Mouse (Mus musculus): Measurements from ENCODE around the gene Efcab5.
"Not testable (repeated sequence)": the region's sequence is repeated elsewhere in the genome, so short reads cannot be mapped to it uniquely, and the experiment has no call there.

Efcab5 gene

DNA sequence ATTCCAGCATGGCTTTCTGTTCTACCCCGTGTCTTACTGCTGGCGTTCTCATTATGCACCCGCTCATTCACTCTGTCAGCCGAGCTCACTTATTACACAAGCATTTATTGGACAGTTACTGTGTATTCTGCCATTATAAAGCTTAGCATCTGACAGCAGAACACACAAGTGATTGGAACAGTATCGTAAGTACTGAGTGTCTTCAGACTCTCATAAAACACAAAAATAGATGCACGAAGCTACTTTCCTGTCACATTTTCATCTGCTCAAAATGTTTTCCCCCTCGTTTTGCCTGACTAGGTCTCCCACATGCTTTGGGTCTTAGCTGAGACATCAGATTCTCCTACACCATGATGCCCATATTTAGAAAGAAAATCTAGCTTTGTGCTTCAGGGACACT is 14.2 kb downstream of the Efcab5 start:
- no peak for DNase-seq

DNA sequence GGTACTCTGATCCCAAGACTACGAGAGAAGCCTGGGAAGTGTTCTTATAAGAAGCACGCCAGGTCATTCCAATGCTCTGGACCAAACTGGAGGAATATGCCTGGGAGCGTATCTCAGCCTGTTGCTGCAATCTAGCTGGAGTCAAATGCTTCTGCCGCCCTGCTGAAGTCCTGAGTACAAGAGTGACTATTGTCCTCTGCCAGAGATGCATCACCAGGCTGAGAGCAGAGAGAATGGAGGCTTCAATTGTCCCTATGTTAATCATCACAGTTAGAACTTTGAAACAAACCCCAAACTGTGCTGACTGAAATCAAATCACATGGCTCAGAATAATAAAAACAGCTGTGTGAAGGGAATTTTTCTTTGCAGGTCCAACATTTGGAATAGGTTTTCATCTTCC is 15.0 kb downstream of the Efcab5 start:
- no peak for DNase-seq

DNA sequence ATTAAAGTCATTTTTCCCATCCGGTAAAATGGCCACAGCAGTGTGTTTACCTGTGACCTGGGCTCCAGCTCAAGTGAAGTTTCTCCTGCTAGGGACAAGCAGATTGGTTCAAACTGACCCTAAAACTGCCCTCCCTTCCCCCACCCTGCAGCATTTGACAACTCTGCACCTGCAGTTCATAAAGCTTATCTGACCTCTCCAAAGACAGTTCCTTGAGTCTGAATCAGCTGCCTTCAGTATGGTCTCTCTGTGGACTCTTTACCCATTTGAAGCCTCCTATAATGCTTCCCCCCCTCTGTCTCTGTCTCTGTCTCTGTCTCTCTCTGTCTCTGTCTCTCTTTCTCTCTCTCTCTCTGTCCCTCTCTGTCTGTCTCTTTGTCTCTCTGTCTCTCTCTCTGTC is 28.0 kb downstream of the Efcab5 start:
- DNase-seq, result no peak

DNA sequence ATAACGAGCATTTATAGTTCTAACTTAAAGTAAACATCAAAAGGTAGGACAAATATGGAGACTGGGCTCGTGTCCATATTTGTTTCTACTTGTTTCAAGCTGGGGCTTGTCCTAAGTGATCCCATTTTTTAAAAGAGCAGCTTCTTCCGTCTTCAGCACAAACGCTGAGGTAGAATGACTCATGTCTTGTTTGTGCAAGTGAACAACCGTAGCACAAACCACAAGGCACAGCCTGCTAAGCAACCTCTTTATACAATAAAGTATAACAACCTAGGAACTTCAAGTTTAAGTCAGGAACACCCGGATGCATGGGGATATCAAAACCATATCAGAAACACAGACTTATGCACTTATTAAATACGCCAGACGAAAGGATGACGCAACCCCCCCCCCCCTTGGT is 28.4 kb downstream of the Efcab5 start:
- no peak for DNase-seq

DNA sequence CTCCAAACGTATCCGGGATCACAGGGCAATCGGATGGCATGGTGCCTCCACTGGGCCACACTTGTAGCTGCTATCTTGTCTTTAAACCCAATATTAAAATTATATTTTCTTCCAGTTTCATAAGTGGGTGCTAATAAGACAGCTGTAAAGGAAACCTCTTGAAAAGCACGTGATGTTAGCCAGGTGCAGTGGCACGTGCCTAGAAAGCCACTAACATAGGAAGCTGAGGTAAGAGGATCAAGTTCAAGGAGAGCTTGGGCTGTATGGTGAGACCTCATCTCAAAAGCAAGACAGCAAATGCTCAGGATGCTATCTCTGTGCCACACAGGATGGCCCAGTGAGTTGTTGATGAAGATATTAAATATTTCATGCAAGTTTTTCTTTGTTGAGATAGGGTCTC is 34.6 kb downstream of the Efcab5 start:
- no peak for DNase-seq

DNA sequence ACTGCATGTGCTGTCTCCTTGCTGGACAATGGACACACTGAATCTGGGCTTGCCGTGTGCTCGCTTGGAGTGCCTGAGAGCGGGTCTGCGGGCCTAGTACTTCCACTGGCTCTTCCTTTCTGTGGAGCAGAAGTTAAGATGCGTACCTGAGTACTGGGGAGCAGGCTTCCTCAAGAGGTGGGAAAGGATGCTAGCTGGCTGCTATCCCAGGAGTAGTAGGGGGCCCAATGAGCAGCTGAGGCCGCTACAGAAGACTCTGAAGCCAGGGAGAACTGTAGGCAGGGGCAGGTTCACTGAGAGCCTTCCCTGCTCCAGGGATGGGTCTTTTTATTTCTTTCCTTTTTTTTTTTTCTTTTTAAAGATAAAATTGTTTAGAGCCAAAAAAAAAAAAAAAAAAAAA is 38.0 kb downstream of the Efcab5 start:
- no peak for DNase-seq

DNA sequence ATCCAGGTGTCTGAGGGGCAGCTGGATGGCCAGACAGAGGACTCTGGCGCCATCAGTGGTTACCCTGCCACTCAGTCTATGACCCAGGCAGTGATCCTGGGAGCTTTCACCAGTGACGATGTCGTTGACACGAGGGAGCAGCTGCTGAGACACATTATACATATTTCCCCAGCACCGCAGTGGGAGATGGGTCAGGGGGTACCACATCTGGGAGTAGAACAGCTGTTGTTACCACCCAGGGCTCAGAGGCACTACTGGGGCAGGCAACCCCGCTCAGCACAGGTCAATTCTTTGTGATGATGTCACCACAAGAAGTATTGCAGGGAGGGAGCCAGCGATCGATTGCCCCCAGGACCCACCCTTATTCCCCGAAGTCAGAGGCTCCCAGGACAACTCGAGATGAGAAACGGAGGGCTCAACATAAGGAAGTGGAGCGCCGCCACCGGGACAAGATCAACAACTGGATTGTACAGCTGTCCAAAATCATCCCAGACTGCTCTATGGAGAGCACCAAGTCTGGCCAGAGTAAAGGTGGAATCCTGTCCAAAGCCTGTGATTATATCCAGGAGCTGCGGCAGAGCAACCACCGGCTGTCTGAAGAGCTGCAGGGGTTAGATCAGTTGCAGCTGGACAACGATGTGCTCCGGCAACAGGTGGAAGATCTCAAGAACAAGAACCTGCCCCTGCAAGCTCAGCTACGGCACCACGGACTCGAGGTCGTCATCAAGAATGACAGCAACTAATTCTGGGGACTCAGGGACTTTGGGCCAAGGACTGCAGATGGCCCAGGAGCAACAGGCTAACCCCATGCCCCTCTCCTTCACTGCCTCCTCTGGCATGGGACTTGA is 38.8 kb downstream of the Efcab5 start:
- not testable (repeated sequence) for DNase-seq

DNA sequence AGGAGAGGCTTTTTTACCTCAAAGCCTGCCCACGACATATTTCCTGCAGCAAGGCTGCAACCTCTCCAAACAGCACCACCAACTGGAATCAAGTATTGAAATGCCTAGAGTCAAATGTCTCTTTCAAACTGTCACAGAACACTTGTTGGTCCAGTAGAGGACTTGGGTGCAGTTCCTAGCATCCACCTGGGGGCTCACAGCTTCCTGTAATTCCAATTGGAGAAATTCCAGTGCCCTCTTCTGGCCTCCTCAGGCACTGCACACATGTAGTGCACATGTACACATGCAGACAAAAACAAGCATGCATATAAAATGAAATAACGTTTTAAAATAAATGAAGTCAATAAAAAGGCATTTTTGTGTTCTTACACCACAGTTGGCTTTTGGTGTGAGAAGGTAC is 40.0 kb downstream of the Efcab5 start:
- no peak for DNase-seq

DNA sequence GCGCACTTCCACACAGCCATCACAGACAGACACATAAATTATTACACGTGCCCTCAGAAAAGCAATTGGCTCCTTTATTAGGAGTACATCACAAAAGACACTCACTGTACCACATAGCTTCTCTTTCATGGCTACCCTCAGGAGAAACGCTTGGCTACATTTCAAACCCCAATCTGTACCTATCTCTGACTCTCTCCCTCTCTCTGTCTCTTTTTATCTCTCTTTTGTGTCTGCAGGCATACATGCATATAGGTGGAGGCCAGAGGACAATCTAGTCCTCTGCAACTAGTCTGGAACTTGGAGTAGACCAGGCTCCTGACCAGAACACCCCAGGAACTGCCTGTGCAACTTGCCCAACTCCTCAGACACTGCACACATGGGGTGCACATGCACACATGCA is 41.0 kb downstream of the Efcab5 start:
- no peak for DNase-seq

DNA sequence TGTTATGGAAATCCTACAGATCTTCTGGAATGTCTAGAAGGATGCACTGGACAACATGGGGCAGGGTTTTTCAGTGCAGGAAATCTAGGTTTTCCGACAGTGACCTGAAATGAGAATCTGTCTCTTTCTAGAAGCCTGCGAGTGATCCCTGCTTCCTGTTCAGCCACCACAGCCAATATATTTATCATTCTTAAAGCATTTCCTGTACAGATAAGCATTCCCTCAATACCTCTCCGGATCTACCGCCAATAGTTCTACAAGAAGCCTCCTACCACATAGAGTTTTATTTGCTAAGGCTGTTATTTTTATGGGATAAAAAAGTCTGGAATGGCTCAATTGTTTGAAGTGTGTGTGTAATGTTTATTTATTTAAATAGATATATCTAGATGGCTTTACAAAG is 43.3 kb downstream of the Efcab5 start:
- no peak for DNase-seq

DNA sequence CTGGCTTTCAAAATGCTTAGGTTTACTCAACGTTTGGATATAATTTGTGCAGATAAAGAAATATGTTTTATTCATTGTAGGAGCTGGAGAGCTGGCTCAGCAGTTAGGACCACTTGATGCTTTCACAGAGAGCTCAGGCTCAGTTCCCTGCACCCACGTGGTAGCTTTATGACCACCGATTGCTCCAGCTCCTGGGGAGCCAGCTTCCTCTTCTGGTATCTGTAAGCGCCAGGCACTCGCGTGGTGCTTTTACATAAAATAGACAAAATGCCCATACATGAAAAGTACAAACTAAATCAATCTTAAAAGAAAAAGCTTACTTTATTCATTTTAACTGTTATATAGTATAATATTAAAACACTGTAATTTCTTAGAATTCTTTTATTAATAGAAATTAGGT is 46.8 kb downstream of the Efcab5 start:
- no peak for DNase-seq

DNA sequence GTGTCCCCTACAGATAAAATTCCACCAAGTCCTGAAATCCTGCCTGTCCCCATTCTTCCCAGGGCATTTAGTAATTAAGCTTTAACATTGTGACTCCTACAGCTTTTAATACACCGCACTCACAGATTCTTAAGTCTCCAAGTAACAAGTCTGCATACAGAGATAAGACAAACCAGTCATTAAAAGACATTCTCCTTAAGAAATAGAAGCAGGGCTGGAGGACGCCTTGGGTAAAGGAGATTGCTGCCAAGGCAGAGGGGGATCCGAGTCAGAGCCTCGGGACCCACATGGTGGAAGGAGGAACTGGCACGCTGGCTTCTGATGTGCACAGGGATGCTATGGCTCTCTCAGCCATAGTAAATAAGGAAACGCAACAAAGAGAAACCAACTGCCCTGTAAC is 48.8 kb downstream of the Efcab5 start:
- DNase-seq, result no peak

DNA sequence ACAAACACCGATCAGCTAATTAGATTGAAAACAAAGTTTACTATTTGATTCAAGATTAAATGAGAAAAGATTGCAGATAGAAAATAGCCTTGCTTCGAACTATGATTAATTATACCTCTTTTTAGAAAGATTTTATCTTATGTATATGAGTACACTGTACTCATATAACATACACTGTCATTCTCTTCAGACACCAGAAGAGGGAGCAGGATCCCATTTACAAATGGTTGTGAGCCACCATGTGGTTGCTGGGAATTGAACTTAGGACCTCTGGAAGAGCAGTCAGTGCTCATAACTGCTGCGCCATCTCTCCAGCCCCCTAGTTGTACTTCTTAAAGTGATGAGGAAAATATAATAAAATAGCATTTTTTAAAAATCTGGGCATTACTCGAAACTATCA is 55.3 kb downstream of the Efcab5 start:
- no peak for DNase-seq

DNA sequence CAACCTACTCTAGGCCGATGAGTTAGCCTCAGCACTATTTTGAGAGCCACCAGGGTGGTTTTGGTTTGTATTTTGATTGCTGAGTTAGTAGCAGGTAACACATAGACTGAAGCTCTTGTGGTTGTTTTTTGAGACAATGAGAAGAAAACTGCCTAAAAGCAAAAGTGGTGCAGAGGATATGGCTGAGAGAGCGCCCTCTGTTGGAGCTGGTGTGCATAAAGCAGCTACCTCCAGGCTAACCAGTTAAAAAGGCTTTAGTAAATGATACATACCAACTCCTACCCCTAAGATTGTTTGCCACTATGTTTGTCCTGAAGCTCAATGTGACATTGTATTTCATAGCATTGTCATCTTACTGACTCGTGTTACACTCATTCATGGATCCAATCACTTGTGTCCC is 56.2 kb downstream of the Efcab5 start:
- DNase-seq, result peak; percentile 21 to 28

DNA sequence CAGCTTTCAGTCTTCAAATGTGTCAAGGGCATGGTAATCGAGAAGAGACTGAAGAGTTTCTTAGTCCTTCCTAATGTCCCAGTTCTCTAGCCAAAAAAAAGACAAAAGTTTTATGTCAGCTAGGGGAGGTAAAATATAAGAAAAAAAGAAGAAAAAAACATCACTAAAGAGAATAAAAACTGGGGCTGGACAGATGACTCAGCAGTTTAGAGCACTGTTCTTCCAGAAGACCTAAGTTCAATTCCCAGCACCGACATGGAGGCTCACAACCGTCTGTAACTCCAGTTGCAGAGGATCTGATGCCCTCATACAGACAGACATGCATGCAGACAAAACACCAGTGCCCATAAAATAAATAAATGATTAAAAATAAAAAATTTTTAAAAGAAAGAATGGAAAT is 60.2 kb downstream of the Efcab5 start:
- DNase-seq, result no peak

DNA sequence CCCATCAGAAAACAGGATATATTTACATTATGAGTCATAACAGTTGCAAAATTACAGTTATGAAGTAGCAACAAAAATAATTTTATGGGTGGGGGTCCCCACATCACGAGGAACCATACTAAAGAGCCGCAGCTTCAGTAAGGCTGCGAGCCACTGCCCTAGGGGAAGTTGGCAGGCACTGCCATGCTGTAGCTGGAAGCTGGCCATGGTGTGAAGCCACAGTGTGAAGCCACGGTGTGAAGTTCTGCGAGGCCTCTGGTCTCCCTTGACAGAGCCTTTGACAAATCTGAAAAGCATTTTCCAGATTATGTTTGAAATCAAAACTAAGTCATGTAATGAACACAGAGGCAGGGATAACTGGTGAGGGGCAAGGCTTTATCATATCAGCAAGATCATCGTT is 77.6 kb downstream of the Efcab5 start:
- no peak for DNase-seq

DNA sequence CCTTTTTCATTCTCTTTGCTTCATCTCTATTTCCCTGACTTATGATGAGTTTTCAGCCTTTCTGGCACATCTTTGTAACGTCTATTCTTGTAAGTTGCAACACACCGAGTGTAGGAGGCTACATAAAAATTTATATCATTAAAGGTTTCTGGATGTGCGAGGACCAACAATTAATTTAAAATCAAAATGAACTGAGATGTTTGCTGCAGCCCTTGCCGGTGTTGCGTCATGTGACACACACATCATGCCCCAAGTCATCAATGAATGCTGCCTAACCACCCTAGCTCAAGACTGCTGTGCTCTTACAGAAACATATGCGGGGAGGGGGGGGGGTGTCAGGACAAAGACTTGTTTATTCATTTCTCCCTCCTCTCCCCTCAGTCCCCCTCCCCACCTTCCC is 80.3 kb downstream of the Efcab5 start:
- no peak for DNase-seq

DNA sequence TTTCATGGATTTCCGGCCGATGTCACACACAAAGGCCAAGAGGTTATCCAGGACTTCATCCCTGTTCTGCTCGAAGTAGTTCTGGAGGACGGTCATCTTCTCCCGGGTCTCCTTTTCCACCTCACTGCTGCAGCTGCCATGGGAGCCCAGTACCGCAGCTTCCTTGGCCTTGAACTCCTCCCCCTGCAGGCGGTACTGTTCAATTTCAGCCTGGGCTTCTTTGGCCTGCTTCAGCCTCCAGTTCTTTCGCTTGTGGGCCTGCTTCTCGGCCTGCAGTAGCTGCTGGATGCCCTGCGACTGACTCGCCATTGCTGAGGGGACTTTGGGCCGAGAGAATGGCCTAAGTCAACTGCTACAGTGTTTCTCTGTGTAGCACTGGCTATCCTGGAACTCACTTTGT is 80.9 kb downstream of the Efcab5 start:
- DNase-seq, result not testable (repeated sequence)

DNA sequence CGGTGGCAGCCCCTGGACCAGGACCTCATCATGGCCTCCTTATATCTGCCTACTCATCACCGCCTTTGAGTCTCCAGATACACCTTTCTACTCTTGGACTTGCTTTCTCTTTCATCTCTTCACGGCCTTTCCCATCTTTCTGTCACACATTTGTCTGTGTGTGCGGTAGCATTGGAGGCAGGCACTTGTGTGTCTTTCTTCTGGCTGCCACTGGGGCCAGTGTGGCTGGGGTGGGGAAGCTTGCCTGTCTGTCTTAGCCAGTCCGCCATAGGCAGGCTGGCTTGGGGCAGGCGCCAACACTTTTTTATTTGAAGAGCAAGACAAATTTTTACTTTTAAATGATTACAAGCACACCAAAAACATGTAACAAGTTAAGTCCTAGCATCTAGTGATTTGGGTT is 81.8 kb downstream of the Efcab5 start:
- DNase-seq, result no peak

DNA sequence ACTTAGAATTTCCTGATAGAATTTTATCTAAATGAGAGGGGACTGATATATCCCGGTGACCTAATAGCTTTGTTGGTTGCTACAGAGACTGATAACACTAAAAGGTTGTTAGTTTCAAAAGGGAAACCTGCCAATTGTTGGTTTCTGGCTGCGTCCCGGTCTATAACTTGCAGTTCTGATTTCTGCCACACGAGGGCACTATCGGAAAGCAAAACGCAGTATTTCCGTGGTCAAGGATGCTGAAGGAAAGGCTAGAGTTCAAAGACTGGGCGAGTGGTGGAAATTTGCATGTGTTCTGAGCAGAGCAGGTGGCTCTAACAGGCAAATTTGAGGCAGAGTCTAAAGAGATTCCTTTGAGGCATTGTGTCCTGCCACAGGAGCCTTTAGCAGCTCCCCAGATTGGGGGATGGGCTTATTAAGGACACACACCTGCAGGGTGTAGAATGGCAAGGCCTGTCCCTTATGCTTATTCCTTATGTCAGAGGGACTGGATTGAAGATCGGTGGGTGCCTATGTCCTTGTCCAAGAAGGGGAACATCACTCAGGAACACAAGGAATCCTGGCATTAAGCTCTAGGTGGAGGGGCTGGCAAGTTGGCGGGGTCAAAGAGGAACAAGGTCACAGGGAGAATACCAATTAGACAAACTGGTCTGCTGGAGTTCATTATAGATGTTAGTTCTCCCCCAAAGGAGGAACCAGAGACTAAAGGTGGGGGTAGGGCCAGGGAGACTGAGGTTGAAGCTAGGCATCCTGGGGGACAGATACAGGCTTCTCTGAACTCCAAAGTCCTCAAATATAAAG is 88.4 kb downstream of the Efcab5 start:
- peak; percentile 57 to 73 for DNase-seq

DNA sequence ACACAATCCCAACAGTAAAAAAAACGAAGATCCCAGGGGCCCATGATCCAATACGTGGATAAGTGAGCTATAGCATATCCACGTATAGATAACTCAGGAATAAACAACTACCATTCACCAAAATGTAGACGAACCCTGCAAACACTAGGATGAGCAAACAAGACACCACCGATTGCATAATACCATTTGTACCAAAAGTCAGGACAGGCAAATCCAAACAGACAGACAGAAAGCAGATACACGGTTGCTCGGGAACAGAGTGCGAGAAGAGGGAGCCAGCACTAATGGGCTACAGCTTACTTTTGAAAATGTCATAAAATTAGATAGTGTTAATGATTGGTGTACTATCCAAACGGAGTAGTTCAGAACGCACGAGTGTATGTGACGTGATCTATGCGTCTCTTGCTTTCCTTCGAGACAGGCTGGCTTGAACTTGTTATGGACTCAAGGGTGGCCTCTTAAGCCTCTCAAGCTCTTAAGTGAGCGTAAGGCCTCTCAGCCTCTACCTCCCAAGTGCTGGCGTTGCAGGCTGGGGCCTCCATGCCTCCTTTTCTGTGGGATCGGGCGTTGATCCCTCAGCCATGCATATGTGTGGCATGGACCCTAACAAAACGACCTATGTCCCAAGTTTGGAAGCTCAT is 90.3 kb downstream of the Efcab5 start:
- DNase-seq, result no peak

DNA sequence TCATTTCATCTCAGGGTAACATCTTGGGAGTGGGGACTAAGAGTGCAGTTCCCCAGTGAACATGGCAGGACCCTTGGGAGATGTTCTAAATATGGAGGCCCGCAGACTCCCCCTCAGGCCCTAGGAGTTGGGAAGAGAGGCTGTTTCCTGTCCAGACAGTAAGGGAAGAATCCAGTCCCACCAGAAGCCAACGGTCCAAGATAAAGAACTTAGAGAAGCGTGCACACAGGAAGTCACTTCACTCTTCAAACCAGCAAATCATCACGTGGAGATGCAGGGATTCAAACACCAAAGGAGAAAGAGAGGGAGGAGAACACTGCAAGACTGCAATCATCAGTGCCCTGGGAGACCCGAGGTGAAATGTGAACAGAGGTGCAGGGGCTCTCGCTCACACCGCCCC is 91.8 kb downstream of the Efcab5 start:
- no peak for DNase-seq

DNA sequence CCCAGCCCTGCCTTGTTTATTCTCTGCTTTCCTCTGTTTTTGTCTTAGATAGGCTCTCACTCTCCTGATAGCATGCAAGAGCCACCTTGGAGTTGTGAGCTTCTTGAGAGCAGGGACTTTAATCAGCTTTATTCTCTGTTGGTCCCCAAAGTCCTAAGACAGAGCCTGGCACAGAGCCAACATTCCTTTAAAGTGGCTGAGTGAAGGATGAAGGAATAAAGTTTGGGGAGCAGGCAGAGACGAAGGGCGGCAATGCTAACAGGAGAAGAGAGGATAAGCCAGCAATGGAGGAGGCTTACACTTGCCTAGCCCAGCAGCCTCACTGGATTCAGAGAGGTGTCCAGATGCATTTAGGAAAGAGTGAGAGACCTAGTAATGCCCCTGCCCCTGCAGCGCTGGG is 92.2 kb downstream of the Efcab5 start:
- DNase-seq, result no peak

DNA sequence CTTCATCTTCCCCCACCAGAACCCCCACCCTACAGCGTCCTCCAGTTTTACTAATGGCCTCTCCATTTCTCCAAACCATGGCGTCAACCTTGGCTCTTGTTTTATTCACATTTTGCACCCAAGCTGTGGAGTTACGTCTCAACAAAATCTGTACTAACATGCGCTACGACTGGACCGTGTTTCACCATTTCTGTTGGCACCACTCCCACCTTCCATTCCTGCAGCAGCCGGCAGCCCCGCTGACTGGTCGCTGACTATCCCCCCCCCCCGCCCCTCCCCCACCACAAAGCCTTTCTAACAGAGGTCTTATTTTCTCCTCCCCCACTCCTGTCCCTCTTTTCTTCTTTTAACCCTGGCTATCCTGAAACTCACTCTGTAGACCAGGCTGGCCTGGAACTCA is 93.6 kb downstream of the Efcab5 start:
- no peak for DNase-seq
